Mouse (Mus musculus): ENCODE data around the gene Irs3. TPM values are rescaled to one million over a fixed set of nuclear protein-coding genes. Genes with fewer than 3 reads are reported as not detected.

Gene Irs3
- total and polyA plus RNA-seq, 2 experiments from 2014 or later: 0.29 to 0.76 TPM

DNA sequence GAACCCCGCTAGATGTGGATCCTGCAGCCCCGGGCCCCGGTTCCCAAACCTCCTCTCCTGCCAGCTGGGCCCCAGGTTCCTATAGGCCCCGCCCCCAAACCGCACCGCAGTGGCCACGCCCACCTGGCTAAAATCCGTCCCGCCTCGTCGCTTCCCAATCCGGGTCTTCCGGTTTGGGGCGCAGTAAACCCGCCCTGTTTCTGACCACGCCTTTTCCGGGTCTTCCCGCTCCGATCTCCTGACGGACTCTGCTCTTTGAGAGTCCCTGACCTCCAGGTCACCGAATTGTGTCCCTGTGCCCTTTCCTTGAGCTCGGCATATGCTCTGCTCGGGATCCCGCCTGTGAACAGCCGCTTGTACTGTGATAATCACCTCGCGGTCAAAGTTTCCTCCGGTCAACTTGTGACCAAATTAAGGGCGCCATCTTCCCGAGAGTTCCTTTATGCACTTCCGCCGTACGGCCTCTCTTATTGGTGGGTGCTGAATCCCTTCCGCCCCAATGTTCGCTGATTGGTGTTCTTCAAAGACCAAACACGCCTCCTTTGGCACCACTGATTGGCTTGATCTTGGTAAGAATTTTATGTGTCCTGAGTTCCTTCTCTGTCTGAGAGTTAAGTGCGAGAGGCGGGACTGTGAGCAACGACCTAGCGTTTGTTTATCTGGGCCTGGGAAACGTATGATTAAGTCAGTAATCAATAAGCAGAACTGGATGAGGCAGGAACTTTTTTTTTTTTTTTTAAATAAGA is 44.7 kb downstream of the Irs3 start, which contains the start of gene Mospd3:
Gene Mospd3, minus strand, starts transcription at position 440 of the 746 bp plus-strand sequence.
- peaks cover 16% of the 10 kb centered on the region for H3K4me1 ChIP-seq (ENCODE audit: insufficient read depth)
- H3K27me3 ChIP-seq (ENCODE audit: insufficient read depth, low read length): no peaks in the 10 kb centered on the region
- H3K4me3 ChIP-seq (ENCODE audit: low read depth, low read length): peak within 1 kb of the TSS; percentile 74
- peak within 1 kb of the TSS; percentile 98 for H3K4me2 ChIP-seq (ENCODE audit: low read depth)
- 1% methylated on average over 41 of the region's 41 CpGs for WGBS
- peak within 1 kb of the TSS; percentile 75 for H3K27ac ChIP-seq (ENCODE audit: low read depth, low read length)
- ATAC-seq (peak; percentile 98), DNase-seq (peak; percentile 98)
- H3K9me3 ChIP-seq (ENCODE audit: low read length): no peaks in the 10 kb centered on the region
- H3K9ac ChIP-seq: peak within 1 kb of the TSS; percentile 87
- TF ChIP-seq CTCF (IDR thresholded peaks at IDR 0.05; ENCODE audit: low read depth): no peak
- H3K36me3 ChIP-seq (ENCODE audit: insufficient read depth): no peaks in the 10 kb centered on the region

DNA sequence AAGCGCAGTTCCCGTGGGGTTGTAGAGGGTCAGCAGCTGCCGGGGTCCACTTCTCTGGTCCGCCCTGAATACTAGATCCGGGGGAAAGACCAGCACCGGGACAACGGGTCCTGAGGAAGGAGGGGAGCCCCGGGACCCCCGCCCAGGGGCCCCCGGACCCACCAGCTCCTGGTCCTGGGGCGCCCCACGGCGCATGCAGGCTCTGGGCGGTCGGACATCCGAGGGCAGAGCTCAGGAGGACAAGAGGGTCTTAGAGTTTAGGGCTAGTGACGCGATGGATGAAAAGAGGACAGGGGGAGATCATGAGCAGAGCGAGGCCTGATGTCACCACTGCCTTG is 45.3 kb downstream of the Irs3 start:
- TF ChIP-seq CTCF (IDR thresholded peaks at IDR 0.05; ENCODE audit: low read depth): no peak; the same call in none of the 2 replicates
- DNase-seq (no peak), ATAC-seq (0 out of 2 replicates have a peak, but pooled peaks have one; percentile 1)
- no peaks in the 10 kb centered on the region for H3K27me3 ChIP-seq (ENCODE audit: insufficient read depth, low read length)
- whole genome bisulfite sequencing: 1% methylated on average over 19 of the region's 19 CpGs
- H3K4me3 ChIP-seq (ENCODE audit: low read depth, low read length): peak overlapping the region; percentile 74
- peak overlapping the region; percentile 87 for H3K9ac ChIP-seq
- peak overlapping the region; percentile 98 for H3K4me2 ChIP-seq (ENCODE audit: low read depth)
- H3K4me1 ChIP-seq (ENCODE audit: insufficient read depth): peaks cover 16% of the 10 kb centered on the region
- H3K9me3 ChIP-seq (ENCODE audit: low read length): no peaks in the 10 kb centered on the region
- peak overlapping the region; percentile 75; the same call in 1 of the 2 replicates for H3K27ac ChIP-seq (ENCODE audit: low read depth, low read length)
- no peaks in the 10 kb centered on the region for H3K36me3 ChIP-seq (ENCODE audit: insufficient read depth)

DNA sequence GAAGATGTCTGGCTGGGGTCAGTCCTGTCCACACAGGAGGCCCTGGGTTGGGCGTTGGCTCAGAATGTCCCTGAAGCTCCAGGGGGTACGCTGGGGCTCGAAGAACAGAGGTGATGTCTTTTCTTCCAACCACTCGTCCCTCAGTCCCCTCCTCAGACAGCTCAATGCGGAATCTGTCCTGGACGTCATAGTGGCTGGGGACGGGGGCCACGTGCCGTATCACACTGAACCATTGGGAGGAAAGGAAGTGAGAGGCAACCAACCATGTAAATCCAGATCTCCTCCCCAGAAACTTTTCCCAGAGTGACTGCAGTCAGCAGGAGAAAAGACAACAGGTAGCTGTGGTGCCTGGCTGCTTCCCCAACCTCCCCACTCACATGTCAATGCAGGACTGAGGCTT is 45.9 kb downstream of the Irs3 start:
- ATAC-seq (no peak), DNase-seq (no peak)
- Histone ChIP-seq H3K4me1 (ENCODE audit: insufficient read depth) (peaks cover 16% of the 10 kb centered on the region), H3K4me2 (ENCODE audit: low read depth) (peak overlapping the region; percentile 98), H3K9me3 (ENCODE audit: low read length) (no peaks in the 10 kb centered on the region), H3K36me3 (ENCODE audit: insufficient read depth) (no peaks in the 10 kb centered on the region), H3K27me3 (ENCODE audit: insufficient read depth, low read length) (no peaks in the 10 kb centered on the region), H3K9ac (peak overlapping the region; percentile 87), H3K4me3 (ENCODE audit: low read depth, low read length) (peak overlapping the region; percentile 74), H3K27ac (ENCODE audit: low read depth, low read length) (no peak overlapping the region)
- TF ChIP-seq CTCF (IDR thresholded peaks at IDR 0.05; ENCODE audit: low read depth): no peak
- 63% methylated on average over 9 of the region's 9 CpGs for WGBS

DNA sequence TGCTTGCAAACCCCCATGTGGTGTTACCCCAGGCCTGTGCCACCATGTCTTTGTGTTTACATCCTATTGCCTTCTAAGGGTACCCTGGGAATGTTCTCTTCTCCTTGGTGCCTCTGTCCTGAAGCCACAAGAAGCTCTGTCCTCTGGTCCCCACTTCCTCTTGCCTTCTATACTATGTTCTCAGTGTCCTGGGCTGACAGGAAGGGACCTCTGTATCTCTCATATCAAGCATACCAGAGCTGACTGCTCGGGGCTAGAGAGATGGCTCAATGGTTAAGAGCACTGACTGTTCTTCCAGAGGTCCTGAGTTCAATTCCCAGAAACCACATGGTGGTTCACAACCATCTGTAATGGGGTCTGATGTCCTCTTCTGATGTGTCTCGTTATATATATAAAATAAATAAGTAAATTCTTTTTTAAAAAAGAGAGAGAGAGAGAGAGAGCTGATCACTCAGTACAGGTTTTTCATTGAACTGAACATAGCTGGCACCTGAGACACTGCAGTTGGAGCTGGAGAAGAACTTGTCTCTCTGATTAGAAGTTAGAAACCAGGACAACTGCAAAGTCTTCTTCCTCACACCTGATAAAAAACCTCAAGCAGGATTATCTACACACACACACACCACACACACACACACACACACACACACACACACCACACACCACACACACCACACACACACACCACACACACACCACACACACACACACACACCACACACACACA is 47.3 kb downstream of the Irs3 start:
- H3K4me1 ChIP-seq (ENCODE audit: insufficient read depth): peaks cover 16% of the 10 kb centered on the region
- no peaks in the 10 kb centered on the region for H3K9me3 ChIP-seq (ENCODE audit: low read length)
- no peaks in the 10 kb centered on the region for H3K36me3 ChIP-seq (ENCODE audit: insufficient read depth)
- no peak for TF ChIP-seq CTCF (IDR thresholded peaks at IDR 0.05; ENCODE audit: low read depth)
- H3K4me2 ChIP-seq (ENCODE audit: low read depth): no peak overlapping the region
- H3K27me3 ChIP-seq (ENCODE audit: insufficient read depth, low read length): no peaks in the 10 kb centered on the region
- no peak overlapping the region for H3K27ac ChIP-seq (ENCODE audit: low read depth, low read length)
- WGBS: 87% methylated on average over 2 of the region's 2 CpGs
- DNase-seq: no peak
- ATAC-seq: no peak
- no peak overlapping the region for H3K9ac ChIP-seq
- H3K4me3 ChIP-seq (ENCODE audit: low read depth, low read length): no peak overlapping the region

DNA sequence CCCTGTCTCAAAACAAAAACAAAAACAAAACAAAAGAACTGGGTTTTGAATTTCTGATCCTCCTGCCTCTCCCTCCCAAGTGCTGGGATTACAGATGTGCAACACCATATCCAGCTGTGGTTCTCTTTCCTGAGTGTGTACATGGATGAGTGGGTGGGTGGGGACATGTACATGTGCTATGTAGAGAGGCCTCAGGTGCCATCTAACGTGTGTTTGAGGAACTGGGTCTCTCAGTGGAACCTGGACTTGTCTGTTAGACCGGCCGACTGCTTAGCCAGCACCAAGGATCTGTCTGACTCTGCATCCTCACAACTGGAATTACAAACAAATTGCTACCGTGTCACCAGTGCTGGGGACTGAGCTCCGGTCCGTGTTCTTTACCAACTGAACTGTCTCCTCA is 47.9 kb downstream of the Irs3 start:
- H3K36me3 ChIP-seq (ENCODE audit: insufficient read depth): no peaks in the 10 kb centered on the region
- no peak overlapping the region for H3K27ac ChIP-seq (ENCODE audit: low read depth, low read length)
- H3K9ac ChIP-seq: no peak overlapping the region
- TF ChIP-seq CTCF (IDR thresholded peaks at IDR 0.05; ENCODE audit: low read depth): no peak
- 90% methylated on average over 6 of the region's 6 CpGs for WGBS
- H3K4me1 ChIP-seq (ENCODE audit: insufficient read depth): peaks cover 16% of the 10 kb centered on the region
- no peak overlapping the region for H3K4me3 ChIP-seq (ENCODE audit: low read depth, low read length)
- DNase-seq: no peak
- no peaks in the 10 kb centered on the region for H3K27me3 ChIP-seq (ENCODE audit: insufficient read depth, low read length)
- H3K4me2 ChIP-seq (ENCODE audit: low read depth): no peak overlapping the region
- no peaks in the 10 kb centered on the region for H3K9me3 ChIP-seq (ENCODE audit: low read length)
- no peak for ATAC-seq

DNA sequence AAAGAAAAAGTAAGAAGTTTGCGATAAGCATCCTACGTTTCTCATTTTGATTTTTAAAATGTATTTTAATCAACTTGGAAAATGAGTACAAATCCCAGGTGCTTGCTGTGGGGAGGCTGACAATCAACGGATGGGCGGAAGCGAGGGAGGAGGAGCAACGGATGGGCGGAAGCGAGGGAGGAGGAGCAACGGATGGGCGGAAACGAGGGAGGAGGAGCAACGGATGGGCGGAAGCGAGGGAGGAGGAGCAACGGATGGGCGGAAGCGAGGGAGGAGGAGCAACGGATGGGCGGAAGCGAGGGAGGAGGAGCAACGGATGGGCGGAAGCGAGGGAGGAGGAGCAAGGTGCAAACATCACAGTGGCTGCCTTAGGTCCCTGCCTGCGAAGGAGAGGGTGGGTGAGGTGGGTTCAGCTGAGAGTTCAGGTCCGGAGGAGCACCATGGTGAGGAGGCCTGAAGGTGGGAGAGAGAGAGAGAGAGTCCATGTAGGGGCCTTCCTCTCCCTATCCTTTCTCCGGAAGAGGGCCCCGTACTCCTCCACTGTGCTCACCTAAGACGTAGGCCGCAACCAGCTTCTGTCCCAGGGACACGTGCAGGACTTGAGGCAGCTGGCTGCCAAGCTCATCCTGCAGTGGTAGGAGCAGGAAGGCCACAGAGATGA is 48.8 kb downstream of the Irs3 start:
- Histone ChIP-seq H3K9me3 (ENCODE audit: low read length) (no peaks in the 10 kb centered on the region), H3K27ac (ENCODE audit: low read depth, low read length) (no peak overlapping the region), H3K4me1 (ENCODE audit: insufficient read depth) (peaks cover 15% of the 10 kb centered on the region), H3K27me3 (ENCODE audit: insufficient read depth, low read length) (no peaks in the 10 kb centered on the region), H3K9ac (no peak overlapping the region), H3K4me3 (ENCODE audit: low read depth, low read length) (no peak overlapping the region), H3K4me2 (ENCODE audit: low read depth) (no peak overlapping the region), H3K36me3 (ENCODE audit: insufficient read depth) (no peaks in the 10 kb centered on the region)
- 36% methylated on average over 28 of the region's 30 CpGs for WGBS
- ATAC-seq (no peak), DNase-seq (no peak)
- no peak for TF ChIP-seq CTCF (IDR thresholded peaks at IDR 0.05; ENCODE audit: low read depth)
